Mouse (Mus musculus): Measurements from ENCODE around the gene Fbxo6. TPM values are rescaled to one million over a fixed set of nuclear protein-coding genes. Genes with fewer than 3 reads are reported as not detected.
"Not testable (repeated sequence)": the region's sequence is repeated elsewhere in the genome, so short reads cannot be mapped to it uniquely, and the experiment has no call there.

The Fbxo6 gene
- polyA plus RNA-seq, 1 experiment from 2014 or later: 16.1 TPM

DNA sequence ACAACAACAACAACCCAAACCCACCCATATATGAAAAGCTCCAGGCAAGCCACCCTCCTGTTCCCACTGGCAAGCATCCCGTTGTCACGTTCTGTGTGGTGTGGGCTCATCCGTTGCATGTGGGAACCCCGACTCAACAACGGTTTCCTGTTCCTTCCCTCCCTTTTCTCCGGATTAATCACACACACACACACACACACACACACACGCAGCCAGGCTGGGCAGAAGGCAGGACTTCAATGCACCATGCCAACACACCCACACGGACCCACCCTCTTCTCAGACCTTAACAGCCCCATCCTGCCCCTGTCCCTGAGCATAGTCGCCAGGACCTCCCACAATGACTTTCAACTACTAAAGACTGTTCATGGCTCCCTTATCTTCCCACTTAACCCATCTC is 31.4 kb downstream of the Fbxo6 start:
- Histone ChIP-seq H3K9me3 (no peaks in the 10 kb centered on the region), H3K27me3 (replicated peaks) (no peaks in the 10 kb centered on the region), H3K9ac (no peak overlapping the region), H3K4me2 (replicated peaks) (no peak overlapping the region), H3K4me1 (peaks cover 24% of the 10 kb centered on the region), H3K36me3 (no peaks in the 10 kb centered on the region; the same call in 1 of the 2 replicates), H3K4me3 (no peak overlapping the region), H3K27ac (no peak overlapping the region)
- WGBS: 78% methylated on average over 9 of the region's 9 CpGs
- ATAC-seq (ENCODE audit: low FRiP score, low read depth): no peak

- not testable (repeated sequence) for H3K9me3 ChIP-seq; H3K9ac ChIP-seq; H3K4me3 ChIP-seq; H3K27ac ChIP-seq; ATAC-seq (ENCODE audit: low FRiP score, low read depth); H3K4me2 ChIP-seq (replicated peaks); H3K27me3 ChIP-seq (replicated peaks); H3K36me3 ChIP-seq
- peaks cover 31% of the 10 kb centered on the region for H3K4me1 ChIP-seq
- WGBS: 93% methylated on average over 9 of the region's 9 CpGs
These were observed 32.4 kb downstream of the Fbxo6 start for GRCm38 (mm10) chr4:148119578-148119977.

GRCm38 (mm10) chr4:148117392-148117791 is 34.5 kb downstream of the Fbxo6 start:
- H3K27ac ChIP-seq: no peak overlapping the region
- ATAC-seq (ENCODE audit: low FRiP score, low read depth): no peak

GRCm38 (mm10) chr4:148116657-148117056 is 35.3 kb downstream of the Fbxo6 start:
- H3K27ac ChIP-seq: no peak overlapping the region
- no peak for ATAC-seq (ENCODE audit: low FRiP score, low read depth)
- WGBS: 83% methylated on average over 4 of the region's 4 CpGs
- H3K9ac ChIP-seq: no peak overlapping the region
- no peaks in the 10 kb centered on the region for H3K27me3 ChIP-seq (replicated peaks)
- no peak overlapping the region for H3K4me3 ChIP-seq
- H3K9me3 ChIP-seq: no peaks in the 10 kb centered on the region
- H3K4me1 ChIP-seq: peaks cover 19% of the 10 kb centered on the region
- H3K4me2 ChIP-seq (replicated peaks): no peak overlapping the region
- peaks cover 21% of the 10 kb centered on the region; the same call in 1 of the 2 replicates for H3K36me3 ChIP-seq

More at GRCm38 (mm10) chr4:148117392-148117791, 34.5 kb downstream of the Fbxo6 start:
- Histone ChIP-seq H3K4me2 (replicated peaks) (no peak overlapping the region), H3K9me3 (no peaks in the 10 kb centered on the region), H3K9ac (no peak overlapping the region), H3K4me1 (peaks cover 26% of the 10 kb centered on the region), H3K4me3 (no peak overlapping the region), H3K36me3 (peaks cover 14% of the 10 kb centered on the region; the same call in 1 of the 2 replicates), H3K27me3 (replicated peaks) (no peaks in the 10 kb centered on the region)
- WGBS: 73% methylated on average over 4 of the region's 4 CpGs

DNA sequence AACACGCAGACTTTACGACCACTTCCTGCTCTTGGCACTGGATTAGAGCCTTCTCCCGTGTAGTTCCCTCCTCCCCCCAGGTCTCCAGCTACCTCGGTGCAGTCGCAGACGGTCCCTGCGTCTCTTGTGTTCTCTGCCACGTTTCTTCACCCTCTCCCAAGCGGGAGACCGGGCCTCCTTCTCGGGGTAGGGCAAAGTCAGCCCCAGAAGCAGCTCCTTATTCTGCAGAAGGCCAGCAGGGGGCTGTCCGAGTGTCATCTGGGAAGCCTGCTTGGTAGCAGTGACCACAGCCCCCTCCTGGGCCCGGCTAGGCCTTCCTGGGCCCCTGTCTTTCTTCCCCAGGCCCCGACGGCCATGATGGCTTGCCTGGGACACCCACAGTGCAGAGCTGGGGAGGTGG is 36.5 kb downstream of the Fbxo6 start:
- no peak overlapping the region for H3K4me3 ChIP-seq
- no peak overlapping the region for H3K27ac ChIP-seq
- peak; percentile 26 for ATAC-seq (ENCODE audit: low FRiP score, low read depth)
- 8% methylated on average over 15 of the region's 15 CpGs for WGBS
- peak overlapping the region; percentile 29 for H3K9ac ChIP-seq
- peaks cover 25% of the 10 kb centered on the region; the same call in 1 of the 2 replicates for H3K36me3 ChIP-seq
- H3K4me2 ChIP-seq (replicated peaks): peak overlapping the region; percentile 36; the same call in 1 of the 2 replicates
- H3K9me3 ChIP-seq: no peaks in the 10 kb centered on the region
- H3K27me3 ChIP-seq (replicated peaks): no peaks in the 10 kb centered on the region
- peaks cover 11% of the 10 kb centered on the region for H3K4me1 ChIP-seq

- Histone ChIP-seq H3K4me3 (no peak overlapping the region), H3K36me3 (peaks cover 30% of the 10 kb centered on the region; the same call in 1 of the 2 replicates), H3K9ac (peak overlapping the region; percentile 29), H3K4me1 (peaks cover 11% of the 10 kb centered on the region), H3K4me2 (replicated peaks) (peak overlapping the region; percentile 36), H3K9me3 (no peaks in the 10 kb centered on the region), H3K27ac (peak overlapping the region; percentile 46; the same call in 1 of the 2 replicates), H3K27me3 (replicated peaks) (no peaks in the 10 kb centered on the region)
- 8% methylated on average over 15 of the region's 15 CpGs for WGBS
- ATAC-seq (ENCODE audit: low FRiP score, low read depth): peak; percentile 77
These were observed 37.1 kb downstream of the Fbxo6 start for GRCm38 (mm10) chr4:148114758-148115391.

- no peak overlapping the region for H3K4me3 ChIP-seq
- no peak overlapping the region for H3K4me2 ChIP-seq (replicated peaks)
- H3K36me3 ChIP-seq: peaks cover 50% of the 10 kb centered on the region; the same call in 1 of the 2 replicates
- peaks cover 22% of the 10 kb centered on the region for H3K4me1 ChIP-seq
- H3K9me3 ChIP-seq: no peaks in the 10 kb centered on the region
- H3K9ac ChIP-seq: no peak overlapping the region
- no peak overlapping the region for H3K27ac ChIP-seq
- no peak for ATAC-seq (ENCODE audit: low FRiP score, low read depth)
- WGBS: 88% methylated on average over 12 of the region's 12 CpGs
- no peaks in the 10 kb centered on the region for H3K27me3 ChIP-seq (replicated peaks)
These were observed 39.4 kb downstream of the Fbxo6 start for GRCm38 (mm10) chr4:148112519-148112918.

DNA sequence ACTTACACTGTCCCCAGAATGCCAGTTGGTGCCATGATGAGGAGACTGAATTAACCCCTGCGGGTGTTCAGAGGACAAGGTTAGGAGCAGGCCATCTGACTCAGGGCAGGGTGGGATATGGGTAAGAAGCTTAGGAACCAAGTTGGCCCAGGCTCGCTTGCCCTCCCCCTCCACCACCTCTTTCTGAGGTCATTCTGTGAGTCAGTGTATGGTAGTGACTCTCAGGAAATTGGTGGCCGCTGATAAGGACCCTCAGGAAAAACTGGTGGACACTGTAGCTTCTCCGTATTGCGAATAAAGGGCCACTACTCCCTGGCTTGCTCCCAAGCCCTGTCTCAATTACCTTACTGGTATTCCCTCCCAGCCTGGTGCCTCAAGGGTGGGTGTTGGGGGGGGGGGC is 42.7 kb downstream of the Fbxo6 start:
- Histone ChIP-seq H3K36me3 (peaks cover 50% of the 10 kb centered on the region; the same call in 1 of the 2 replicates), H3K27me3 (replicated peaks) (no peaks in the 10 kb centered on the region), H3K4me2 (replicated peaks) (no peak overlapping the region), H3K4me1 (peaks cover 13% of the 10 kb centered on the region), H3K4me3 (no peak overlapping the region), H3K9ac (no peak overlapping the region), H3K27ac (no peak overlapping the region), H3K9me3 (no peaks in the 10 kb centered on the region)
- ATAC-seq (ENCODE audit: low FRiP score, low read depth): no peak
- WGBS: 86% methylated on average over 5 of the region's 5 CpGs

GRCm38 (mm10) chr4:148108565-148109100 is 43.3 kb downstream of the Fbxo6 start:
- ATAC-seq (ENCODE audit: low FRiP score, low read depth): no peak
- 68% methylated on average over 7 of the region's 7 CpGs for WGBS
- Histone ChIP-seq H3K27me3 (replicated peaks) (no peaks in the 10 kb centered on the region), H3K4me1 (peaks cover 13% of the 10 kb centered on the region), H3K36me3 (peaks cover 44% of the 10 kb centered on the region; the same call in 1 of the 2 replicates), H3K9ac (no peak overlapping the region), H3K4me2 (replicated peaks) (no peak overlapping the region), H3K4me3 (no peak overlapping the region), H3K27ac (no peak overlapping the region), H3K9me3 (no peaks in the 10 kb centered on the region)

DNA sequence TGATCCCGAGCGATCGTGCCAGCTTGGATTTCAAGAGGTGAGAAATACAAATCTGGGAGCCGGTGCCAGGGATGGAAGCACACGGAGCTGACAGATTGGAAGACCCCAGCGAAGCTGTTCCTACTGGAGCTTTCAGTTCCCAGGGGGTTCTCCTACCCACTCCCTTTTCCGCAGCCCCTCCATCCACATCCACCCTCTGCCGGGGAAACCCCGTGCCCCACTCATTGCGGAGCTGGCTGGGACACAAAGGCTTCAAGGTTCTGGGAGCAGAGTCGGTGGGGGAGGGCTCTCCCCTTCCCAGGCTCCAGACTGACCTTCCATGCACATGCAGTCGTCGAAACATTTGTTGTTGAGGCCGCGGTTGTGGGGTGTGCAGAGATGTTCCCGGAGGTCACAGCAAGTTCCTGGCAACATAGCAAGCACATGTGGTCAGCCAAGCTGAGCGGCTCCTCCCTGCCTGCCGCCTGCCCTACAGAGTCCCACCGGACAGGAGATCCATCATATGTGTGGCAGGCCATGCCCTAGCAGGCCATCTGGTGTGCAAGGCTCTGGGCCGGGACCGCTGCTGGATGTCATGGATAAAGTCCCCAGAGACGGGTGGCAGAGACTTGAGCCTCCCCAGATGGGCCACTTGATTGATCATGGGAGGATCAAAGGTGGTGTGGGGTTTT is 44.2 kb downstream of the Fbxo6 start:
- 51% methylated on average over 22 of the region's 22 CpGs for WGBS
- Histone ChIP-seq H3K27ac (no peak overlapping the region), H3K4me3 (no peak overlapping the region), H3K9ac (no peak overlapping the region), H3K4me2 (replicated peaks) (0 out of 2 replicates have a peak overlapping the region, but pooled peaks have one; percentile 10), H3K4me1 (peaks cover 13% of the 10 kb centered on the region), H3K9me3 (no peaks in the 10 kb centered on the region), H3K27me3 (replicated peaks) (no peaks in the 10 kb centered on the region), H3K36me3 (peaks cover 39% of the 10 kb centered on the region; the same call in 1 of the 2 replicates)
- peak; percentile 36 for ATAC-seq (ENCODE audit: low FRiP score, low read depth)

- peaks cover 27% of the 10 kb centered on the region for H3K36me3 ChIP-seq
These were observed 47.8 kb downstream of the Fbxo6 start for GRCm38 (mm10) chr4:148104146-148104545.

More at GRCm38 (mm10) chr4:148104146-148104545, 47.8 kb downstream of the Fbxo6 start:
- Histone ChIP-seq H3K4me3 (no peak overlapping the region), H3K4me1 (peaks cover 20% of the 10 kb centered on the region), H3K27ac (no peak overlapping the region), H3K27me3 (replicated peaks) (no peaks in the 10 kb centered on the region), H3K9me3 (no peaks in the 10 kb centered on the region), H3K4me2 (replicated peaks) (no peak overlapping the region), H3K9ac (no peak overlapping the region)
- ATAC-seq (ENCODE audit: low FRiP score, low read depth): no peak
- 84% methylated on average over 3 of the region's 3 CpGs for WGBS

All from neural tube, embryonic 12.5 days (tissue).